19 mouse cellular contexts compared by ENCODE assay signal in the genomic region with DNA sequence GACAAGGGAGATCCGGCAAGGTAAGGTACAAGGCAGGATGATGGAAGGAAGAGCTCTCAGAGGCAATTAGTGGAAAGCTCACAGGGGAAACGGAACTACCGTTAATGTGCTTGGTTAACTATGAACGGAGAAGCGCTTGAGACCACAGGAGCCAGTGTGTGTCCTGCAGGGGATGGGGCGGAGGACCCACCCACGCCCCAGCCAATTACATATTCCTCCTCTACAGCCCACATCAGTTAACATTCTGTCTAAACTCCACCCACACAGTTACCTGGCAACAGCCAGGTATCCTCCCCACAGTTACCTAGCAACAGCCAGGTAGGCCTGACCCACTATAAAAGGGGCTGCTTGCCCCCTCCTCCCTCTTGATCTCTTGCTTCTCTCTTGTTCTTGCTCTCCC. TPM values are rescaled to one million over a fixed set of nuclear protein-coding genes. Genes with fewer than 3 reads are reported as not detected.
A peak's percentile ranks its signal among the peaks of the same experiment; 100 is the strongest.
DNase-seq lines count a peak whose midpoint lies in the region; ATAC-seq and TF ChIP-seq lines count a peak whose summit lies in the region.
"Had no signal": no experiment of that assay in that cellular context is flagged by ENCODE, and none has a peak within 500 bp of the region (broad histone marks: within the 10 kb centered on the region; RNA-seq: fewer than 3 reads in every experiment).

No protein-coding gene starts in this region.

- DNase-seq in forebrain, postnatal 0 days: no peak
- DNase-seq in forebrain, embryonic 11.5 days (ENCODE audit: low spot score): no peak
- no peak for DNase-seq in neural tube, embryonic 10.5 days (ENCODE audit: extremely low spot score, low spot score)
- no peak for DNase-seq in hindbrain, embryonic 11.5 days (ENCODE audit: low spot score)
- no peak for DNase-seq in lung, postnatal 4 days
- DNase-seq in natural killer cell, adult 2 months (ENCODE audit: low spot score in 2 of 2): no peak
- DNase-seq: adrenal gland, postnatal 10 days; cerebellum, adult 2 months; cerebellum, postnatal 25 days; kidney, adult 2 months; kidney, postnatal 10 days; right cerebral cortex, postnatal 14 days had no signal

- ATAC-seq in forebrain, postnatal 0 days: peak; percentile 32; the same call in 1 of the 2 replicates
- ATAC-seq in forebrain, embryonic 11.5 days (replicated peaks; ENCODE audit: low FRiP score): no peak
- no peak for ATAC-seq in neural tube, embryonic 12.5 days (ENCODE audit: low FRiP score, low read depth)
- peak; percentile 12; the same call in 1 of the 2 replicates for ATAC-seq in hindbrain, embryonic 11.5 days (ENCODE audit: low FRiP score)
- ATAC-seq in neural tube, embryonic 14.5 days (ENCODE audit: low read depth): 0 out of 2 replicates have a peak, but pooled peaks have one; percentile 25
- ATAC-seq: CD4-positive, CD25-positive, alpha-beta regulatory T cell, adult 4 months had no signal

- H3K9ac ChIP-seq in forebrain, postnatal 0 days: no peak overlapping the region
- H3K9ac ChIP-seq in forebrain, embryonic 11.5 days (ENCODE audit: low read length): no peak overlapping the region
- no peak overlapping the region for H3K9ac ChIP-seq in neural tube, embryonic 12.5 days
- H3K9ac ChIP-seq in hindbrain, embryonic 11.5 days (ENCODE audit: low read depth, low read length): no peak overlapping the region
- H3K9ac ChIP-seq in neural tube, embryonic 14.5 days (replicated peaks; ENCODE audit: low read depth, low read length): no peak overlapping the region
- H3K9ac ChIP-seq: embryonic facial prominence, embryonic 13.5 days had no signal

- H3K36me3 ChIP-seq in forebrain, postnatal 0 days (ENCODE audit: insufficient read depth): 0 out of 2 replicates have a peak, but pooled peaks cover 3% of the 10 kb centered on the region
- H3K36me3 ChIP-seq in forebrain, embryonic 11.5 days (ENCODE audit: control insufficient read depth, insufficient read depth, low read length): no peaks in the 10 kb centered on the region
- H3K36me3 ChIP-seq in neural tube, embryonic 12.5 days: peaks cover 25% of the 10 kb centered on the region
- H3K36me3 ChIP-seq in hindbrain, embryonic 11.5 days (ENCODE audit: control insufficient read depth, insufficient read depth, low read length): no peaks in the 10 kb centered on the region
- no peaks in the 10 kb centered on the region for H3K36me3 ChIP-seq in neural tube, embryonic 14.5 days (ENCODE audit: control insufficient read depth, insufficient read depth, low read length)

- H3K4me2 ChIP-seq in forebrain, postnatal 0 days (ENCODE audit: low read depth): no peak overlapping the region
- H3K4me2 ChIP-seq in forebrain, embryonic 11.5 days (ENCODE audit: low read depth, low read length, severe bottlenecking): no peak overlapping the region
- H3K4me2 ChIP-seq in neural tube, embryonic 12.5 days (replicated peaks): peak overlapping the region; percentile 18; the same call in 1 of the 2 replicates
- H3K4me2 ChIP-seq in hindbrain, embryonic 11.5 days (replicated peaks; ENCODE audit: low read depth, low read length): no peak overlapping the region
- H3K4me2 ChIP-seq in neural tube, embryonic 14.5 days (ENCODE audit: low read depth, low read length): no peak overlapping the region
- H3K4me2 ChIP-seq: embryonic facial prominence, embryonic 13.5 days had no signal

- no peak overlapping the region for H3K4me3 ChIP-seq in forebrain, postnatal 0 days (ENCODE audit: low read depth, low read length)
- H3K4me3 ChIP-seq in forebrain, embryonic 11.5 days (ENCODE audit: low read depth, low read length): no peak overlapping the region
- no peak overlapping the region for H3K4me3 ChIP-seq in neural tube, embryonic 12.5 days
- no peak overlapping the region for H3K4me3 ChIP-seq in hindbrain, embryonic 11.5 days (ENCODE audit: low read depth, low read length)
- H3K4me3 ChIP-seq in neural tube, embryonic 14.5 days (ENCODE audit: low read depth, low read length): no peak overlapping the region
- H3K4me3 ChIP-seq: embryonic facial prominence, embryonic 13.5 days had no signal

- no peak for TF ChIP-seq CTCF in forebrain, postnatal 0 days (IDR thresholded peaks at IDR 0.05; ENCODE audit: low read depth)

- H3K27me3 ChIP-seq in forebrain, postnatal 0 days (ENCODE audit: insufficient read depth, low read length): no peaks in the 10 kb centered on the region
- H3K27me3 ChIP-seq in forebrain, embryonic 11.5 days (ENCODE audit: control insufficient read depth, insufficient read depth, low read length): peaks cover 4% of the 10 kb centered on the region; the same call in 1 of the 2 replicates
- no peaks in the 10 kb centered on the region for H3K27me3 ChIP-seq in neural tube, embryonic 12.5 days (replicated peaks)
- H3K27me3 ChIP-seq in hindbrain, embryonic 11.5 days (ENCODE audit: control insufficient read depth, insufficient read depth, low read length): no peaks in the 10 kb centered on the region
- H3K27me3 ChIP-seq in neural tube, embryonic 14.5 days (ENCODE audit: control insufficient read depth, insufficient read depth, low read length): no peaks in the 10 kb centered on the region

- H3K27ac ChIP-seq in forebrain, postnatal 0 days (ENCODE audit: low read depth, low read length): no peak overlapping the region
- no peak overlapping the region for H3K27ac ChIP-seq in forebrain, embryonic 11.5 days (ENCODE audit: low read depth, low read length)
- H3K27ac ChIP-seq in neural tube, embryonic 12.5 days: no peak overlapping the region
- H3K27ac ChIP-seq in hindbrain, embryonic 11.5 days (ENCODE audit: low read depth, low read length): peak overlapping the region; percentile 72; the same call in 1 of the 2 replicates
- no peak overlapping the region for H3K27ac ChIP-seq in neural tube, embryonic 14.5 days (ENCODE audit: low read depth, low read length)
- H3K27ac ChIP-seq: embryonic facial prominence, embryonic 13.5 days; macrophage; stomach, postnatal 0 days had no signal

- H3K4me1 ChIP-seq in forebrain, postnatal 0 days (ENCODE audit: insufficient read depth): no peaks in the 10 kb centered on the region
- no peaks in the 10 kb centered on the region for H3K4me1 ChIP-seq in forebrain, embryonic 11.5 days (replicated peaks; ENCODE audit: control insufficient read depth, insufficient read depth, low read length)
- H3K4me1 ChIP-seq in neural tube, embryonic 12.5 days: peaks cover 21% of the 10 kb centered on the region
- H3K4me1 ChIP-seq in hindbrain, embryonic 11.5 days (replicated peaks; ENCODE audit: control insufficient read depth, insufficient read depth, low read length): no peaks in the 10 kb centered on the region; the same call in 1 of the 2 replicates
- H3K4me1 ChIP-seq in neural tube, embryonic 14.5 days (ENCODE audit: control insufficient read depth, insufficient read depth, low read length): peaks cover 9% of the 10 kb centered on the region; the same call in 1 of the 2 replicates

- WGBS in forebrain, postnatal 0 days: 57% methylated on average over 7 of the region's 7 CpGs
- WGBS in forebrain, embryonic 11.5 days: 41% methylated on average over 7 of the region's 7 CpGs
- WGBS in neural tube, embryonic 12.5 days: 35% methylated on average over 7 of the region's 7 CpGs
- WGBS in hindbrain, embryonic 11.5 days: 44% methylated on average over 7 of the region's 7 CpGs
- 34% methylated on average over 7 of the region's 7 CpGs for WGBS in neural tube, embryonic 14.5 days

- H3K9me3 ChIP-seq in forebrain, postnatal 0 days (ENCODE audit: low read length): no peaks in the 10 kb centered on the region
- H3K9me3 ChIP-seq in forebrain, embryonic 11.5 days (ENCODE audit: control insufficient read depth, low read length): no peaks in the 10 kb centered on the region
- H3K9me3 ChIP-seq in neural tube, embryonic 12.5 days: no peaks in the 10 kb centered on the region
- no peaks in the 10 kb centered on the region for H3K9me3 ChIP-seq in hindbrain, embryonic 11.5 days (ENCODE audit: control insufficient read depth, low read length)
- H3K9me3 ChIP-seq in neural tube, embryonic 14.5 days (ENCODE audit: control insufficient read depth, low read length): no peaks in the 10 kb centered on the region
- H3K9me3 ChIP-seq: embryonic facial prominence, embryonic 13.5 days; G1E had no signal

RNA-seq across cellular contexts. Expression of gene Smug1, which starts 10.0 kb away (rescaled TPM):
- total RNA-seq in forebrain, postnatal 0 days (2014; rRNA removed): 34.0 and 34.4 TPM in 2 replicates
- 14.6 and 18.5 TPM in 2 replicates for polyA plus RNA-seq in forebrain, postnatal 0 days (2015; fragmentation: Nextera tagmentation; extraction: Ambion mirVana)
- 20.5 and 23.3 TPM in 2 replicates for polyA plus RNA-seq in forebrain, embryonic 11.5 days (2014; fragmentation: Nextera tagmentation; extraction: Ambion mirVana)
- 66.6 and 68.0 TPM in 2 replicates for polyA plus RNA-seq in neural tube, embryonic 12.5 days (2016; fragmentation: Nextera tagmentation; extraction: Ambion mirVana)
- 23.9 and 35.8 TPM in 2 replicates for polyA plus RNA-seq in hindbrain, embryonic 11.5 days (2014; fragmentation: Nextera tagmentation; extraction: Ambion mirVana)
- 19.2 and 28.0 TPM in 2 replicates for polyA plus RNA-seq in neural tube, embryonic 14.5 days (2014; fragmentation: Nextera tagmentation; extraction: Ambion mirVana)

Comparison
In these comparisons a context has a peak if more than half of its experiments do, and no peak if none do; other contexts are left out.
1. ATAC-seq: peak in forebrain, postnatal 0 days (single experiment), hindbrain, embryonic 11.5 days (single experiment) and neural tube, embryonic 14.5 days (single experiment); none in forebrain, embryonic 11.5 days (single experiment) and neural tube, embryonic 12.5 days (single experiment).